Mouse (Mus musculus) ES-E14 (cell line): Measurements from ENCODE around the gene Csrnp1. TPM values are rescaled to one million over a fixed set of nuclear protein-coding genes. Genes with fewer than 3 reads are reported as not detected.

ENCODE experiments used
- DNase-seq: peaks from one replicate; pipeline ENCODE4 v3.0.0-alpha.2; 2013; ENCODE audit warnings: low read depth, low spot score
- H3K27ac ChIP-seq: 2 replicates; pipeline ENCODE4 v1.5.1; 2012; ENCODE audit warnings: low read depth, mild to moderate bottlenecking, low read length, moderate library complexity, mixed read lengths; ENCODE audit not compliant: poor library complexity, insufficient read depth, severe bottlenecking
- H3K36me3 ChIP-seq: 2 replicates; pipeline ENCODE4 v1.6.1; 2012; ENCODE audit warnings: mild to moderate bottlenecking, low read length, moderate library complexity, mixed read lengths; ENCODE audit not compliant: control insufficient read depth, poor library complexity, insufficient read depth, severe bottlenecking
- H3K4me1 ChIP-seq, 2 experiments: fragments of 150-350 bp in 1 of 2; sonication (generic) in 1 of 2; 2 replicates each; pipeline ENCODE4 v1.6.1; 2012; ENCODE audit warnings: low read length in 2 of 2, mild to moderate bottlenecking in 1 of 2, mixed read lengths in 1 of 2; ENCODE audit not compliant: control insufficient read depth in 2 of 2, insufficient read depth in 2 of 2, poor library complexity in 1 of 2
- H3K4me3 ChIP-seq, 2 experiments: fragments of 150-350 bp in 1 of 2; sonication (generic) in 1 of 2; 2 replicates each; pipeline ENCODE4 v1.5.1; 2012; ENCODE audit warnings: low read length in 2 of 2, low read depth in 1 of 2, mild to moderate bottlenecking in 1 of 2, mixed read lengths in 1 of 2; ENCODE audit not compliant: insufficient read depth in 1 of 2, poor library complexity in 1 of 2, severe bottlenecking in 1 of 2
- H3K9ac ChIP-seq: 2 replicates; pipeline ENCODE4 v1.6.1; 2012; ENCODE audit warnings: low read depth, mild to moderate bottlenecking, low read length, mixed read lengths; ENCODE audit not compliant: poor library complexity, insufficient read depth, severe bottlenecking
- H3K9me3 ChIP-seq: fragments of 150-350 bp; sonication (generic); 2 replicates; pipeline ENCODE4 v1.6.1; 2012; ENCODE audit warnings: low read depth, mild to moderate bottlenecking, low read length; ENCODE audit not compliant: control insufficient read depth, insufficient read depth
- CHD2 ChIP-seq: IDR thresholded peaks from 2 replicates; pipeline ENCODE4 v1.6.1; 2014; ENCODE audit warnings: mild to moderate bottlenecking, low read depth, low read length, inconsistent platforms
- HCFC1 ChIP-seq: IDR thresholded peaks from 2 replicates; pipeline ENCODE4 v1.6.1; 2012; ENCODE audit warnings: low read length, inconsistent platforms, borderline replicate concordance; ENCODE audit not compliant: insufficient read depth
- MAFK ChIP-seq: IDR thresholded peaks from 2 replicates; pipeline ENCODE4 v1.6.1; 2014; ENCODE audit warnings: mild to moderate bottlenecking, low read depth, low read length, inconsistent platforms; ENCODE audit not compliant: insufficient read depth
- ZC3H11A ChIP-seq: IDR thresholded peaks from 2 replicates; pipeline ENCODE4 v1.6.1; 2012; ENCODE audit warnings: low read depth, mild to moderate bottlenecking, inconsistent platforms, low read length, borderline replicate concordance
- ZNF384 ChIP-seq: IDR thresholded peaks from 2 replicates; pipeline ENCODE4 v1.6.1; 2012; ENCODE audit warnings: low read depth, low read length, inconsistent platforms
- in situ Hi-C, 2 experiments: fragments of 600-800 bp; cut with MboI; formaldehyde crosslinking; loops; one replicate each; pipeline ENCODE4 v1.15.1; 2025; ENCODE audit warnings: low sequenced_read_pairs in 2 of 2, inconsistent platforms in 1 of 2; ENCODE audit not compliant: unreplicated experiment in 2 of 2
- total RNA-seq: library from RNA; depleted of rRNA; stranded (reverse); fragments of 300-350 nt; gene quantifications from 2 replicates; pipeline ENCODE4 v1.2.3, GENCODE M21; 2012; rRNA removed

Csrnp1 gene
- total RNA-seq, 1 experiment = 57.8 TPM

DNA sequence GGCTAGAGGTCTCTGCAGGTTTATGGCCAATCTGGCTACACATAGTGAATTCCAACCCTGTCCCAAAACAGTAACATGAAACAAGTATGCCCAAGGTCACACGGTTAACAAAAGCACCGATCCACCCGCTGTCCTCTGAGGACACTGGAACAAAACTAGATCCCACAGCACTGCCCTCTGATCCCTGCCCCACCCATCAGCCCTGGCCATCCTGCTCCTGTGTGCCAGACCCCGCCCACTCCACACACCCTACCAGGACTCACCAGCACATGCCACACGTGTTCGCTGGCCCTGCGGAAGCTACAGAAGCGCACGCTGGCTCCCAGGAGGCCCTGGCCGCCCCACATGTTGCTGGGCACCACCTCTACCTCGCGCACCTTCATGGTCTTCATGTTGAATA lies 52.1 kb downstream of the Csrnp1 start:
- Histone ChIP-seq H3K4me3 (no peak overlapping the region), H3K9ac (no peak overlapping the region), H3K4me1 (peaks cover 2 to 11% of the 10 kb centered on the region in 2 experiments; a peak in 2 of 4 replicates), H3K9me3 (no peaks in the 10 kb centered on the region), H3K36me3 (peaks cover 33% of the 10 kb centered on the region), H3K27ac (no peak overlapping the region)
- TF ChIP-seq ZC3H11A (no peak), MAFK (no peak), ZNF384 (no peak), CHD2 (no peak), HCFC1 (no peak)
- DNase-seq = no peak
- in situ Hi-C loops = no loop called here

DNA sequence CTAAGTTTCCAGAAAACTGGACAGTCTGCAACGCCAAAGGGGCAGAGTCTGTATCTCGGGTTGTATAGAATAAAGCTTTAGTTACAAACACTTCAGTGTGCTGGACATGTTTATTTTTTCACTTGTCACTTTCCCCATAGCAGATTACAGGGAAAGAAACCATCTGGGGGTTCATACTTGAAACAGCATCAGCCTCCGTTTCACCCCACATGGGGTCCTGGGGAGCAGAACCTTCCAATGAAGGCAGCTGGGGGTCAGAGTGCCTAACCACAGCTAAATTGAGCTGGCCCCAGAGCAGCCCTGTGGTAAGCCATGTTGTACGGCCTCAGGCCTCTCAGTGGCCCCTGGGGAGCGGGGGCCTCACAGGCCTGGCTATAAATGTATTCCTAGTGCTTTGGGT lies 58.0 kb downstream of the Csrnp1 start:
- no peak for DNase-seq
- H3K9ac ChIP-seq = no peak overlapping the region
- no peak overlapping the region for H3K4me3 ChIP-seq
- no peaks in the 10 kb centered on the region for H3K9me3 ChIP-seq
- H3K36me3 ChIP-seq = peaks cover 64% of the 10 kb centered on the region
- H3K27ac ChIP-seq = no peak overlapping the region
- in situ Hi-C loops = no loop called here
- TF ChIP-seq ZC3H11A (no peak), HCFC1 (no peak), MAFK (no peak), ZNF384 (no peak), CHD2 (no peak)
- no peaks in the 10 kb centered on the region for H3K4me1 ChIP-seq

DNA sequence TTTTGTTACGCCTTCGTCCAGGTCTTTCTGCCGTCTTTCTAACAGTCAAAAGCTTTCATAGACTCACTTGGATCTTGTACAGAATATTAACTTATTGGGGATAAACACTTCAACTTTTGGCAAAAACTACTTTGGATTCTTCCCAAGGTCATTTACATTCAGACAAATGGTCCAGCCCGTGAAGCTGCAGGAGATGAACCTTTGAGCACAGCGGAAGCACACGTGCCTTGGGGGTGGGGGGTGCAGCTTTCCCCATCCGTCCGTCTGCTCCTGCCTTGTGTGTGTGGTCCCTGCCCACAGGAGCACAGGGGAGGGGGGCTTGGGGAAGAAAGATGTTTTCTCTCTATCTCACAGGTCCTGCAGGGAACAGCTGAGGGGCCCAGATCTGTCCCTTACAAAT lies 58.7 kb downstream of the Csrnp1 start:
- no peaks in the 10 kb centered on the region for H3K4me1 ChIP-seq
- in situ Hi-C loops = no loop called here
- no peak overlapping the region for H3K9ac ChIP-seq
- no peak for DNase-seq
- no peak overlapping the region for H3K27ac ChIP-seq
- TF ChIP-seq ZNF384 (no peak), MAFK (no peak)
- H3K4me3 ChIP-seq = no peak overlapping the region
- no peaks in the 10 kb centered on the region for H3K9me3 ChIP-seq
- peaks cover 63% of the 10 kb centered on the region for H3K36me3 ChIP-seq

DNA sequence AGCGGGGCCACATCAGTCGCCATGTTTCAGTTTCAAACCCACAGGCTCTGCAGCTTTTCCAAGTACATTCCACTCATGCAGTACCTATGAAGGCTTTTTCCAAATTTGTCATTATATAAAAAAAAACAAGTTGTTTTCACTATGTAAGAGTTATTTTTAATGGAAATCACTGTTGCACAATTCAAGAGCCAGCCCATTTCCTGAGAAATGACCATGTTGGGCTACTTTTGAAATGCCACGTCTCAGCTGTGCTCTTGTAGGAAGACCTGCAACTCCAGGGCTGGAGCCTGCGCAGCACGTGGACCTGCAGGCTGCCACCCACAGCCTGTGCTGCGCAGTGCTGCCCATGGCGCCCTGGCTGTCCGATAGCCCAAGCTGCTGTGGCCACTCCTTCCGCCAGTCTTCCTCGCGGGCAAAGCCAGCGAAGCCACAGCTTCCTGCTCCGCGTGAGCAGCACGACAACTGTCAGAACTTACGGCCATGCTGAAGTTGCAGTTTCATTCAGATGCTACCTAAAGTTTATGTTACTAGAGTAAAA lies 59.3 kb downstream of the Csrnp1 start:
- Histone ChIP-seq H3K9ac (no peak overlapping the region), H3K9me3 (no peaks in the 10 kb centered on the region), H3K27ac (no peak overlapping the region), H3K4me1 (no peaks in the 10 kb centered on the region), H3K36me3 (peaks cover 65% of the 10 kb centered on the region), H3K4me3 (no peak overlapping the region)
- in situ Hi-C loops = no loop called here
- no peak for TF ChIP-seq MAFK
- TF ChIP-seq ZC3H11A = no peak
- TF ChIP-seq CHD2 = no peak
- TF ChIP-seq ZNF384 = no peak
- TF ChIP-seq HCFC1 = no peak
- DNase-seq = no peak

DNA sequence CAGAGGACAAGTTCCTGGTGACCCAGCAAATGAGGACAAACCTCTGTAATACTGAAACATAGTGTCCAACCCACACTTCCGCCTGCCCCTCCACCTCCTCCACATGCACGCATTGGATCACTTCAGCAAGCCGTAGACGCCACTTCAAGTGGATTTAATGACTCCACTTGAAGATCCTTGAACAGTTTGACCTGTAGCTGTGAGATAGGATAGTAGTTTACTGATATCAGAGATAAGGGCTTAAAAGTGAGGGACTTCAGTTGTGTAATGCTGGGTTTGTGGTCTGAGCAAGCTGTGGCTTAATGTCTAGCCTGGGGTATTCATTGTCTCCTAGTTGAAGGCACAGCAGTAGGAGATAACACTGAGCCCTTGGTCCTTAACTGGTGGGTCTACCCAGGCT lies 61.0 kb downstream of the Csrnp1 start:
- in situ Hi-C loops = no loop called here
- H3K9me3 ChIP-seq = no peaks in the 10 kb centered on the region
- no peak overlapping the region for H3K4me3 ChIP-seq
- TF ChIP-seq CHD2 (no peak), ZC3H11A (no peak), HCFC1 (no peak), ZNF384 (no peak)
- no peak overlapping the region for H3K9ac ChIP-seq
- no peak overlapping the region for H3K27ac ChIP-seq
- no peaks in the 10 kb centered on the region for H3K4me1 ChIP-seq
- peaks cover 60% of the 10 kb centered on the region for H3K36me3 ChIP-seq
- DNase-seq = no peak

Other genes with a start within 250 kb of the Csrnp1 start
- gene Scn11a, start 159.2 kb downstream of the Csrnp1 start, total RNA-seq = 0.11 and 0.18 TPM in 2 replicates
- gene Wdr48, start 89.8 kb downstream of the Csrnp1 start, total RNA-seq = 33.8 and 35.3 TPM in 2 replicates
- 16.8 and 21.5 TPM in 2 replicates for gene Gorasp1, start 47.1 kb downstream of the Csrnp1 start, total RNA-seq
- gene Ttc21a, start 47.1 kb downstream of the Csrnp1 start, total RNA-seq = 0.40 and 0.79 TPM in 2 replicates
- 0.05 and 0.13 TPM in 2 replicates for gene Xirp1, start 38.9 kb upstream of the Csrnp1 start, total RNA-seq
- 0.09 TPM in 1 of 2 replicates, not detected in the other for gene Cx3cr1, start 85.2 kb upstream of the Csrnp1 start, total RNA-seq
- gene Ccr8, start 107.5 kb upstream of the Csrnp1 start, total RNA-seq = 0.40 and 1.3 TPM in 2 replicates
- gene Slc25a38, start 125.7 kb upstream of the Csrnp1 start, total RNA-seq = 37.4 and 39.5 TPM in 2 replicates
- gene Rpsa, start 143.0 kb upstream of the Csrnp1 start, total RNA-seq = 2,665 and 2,882 TPM in 2 replicates
- 2.7 and 5.4 TPM in 2 replicates for gene Mobp, start 165.0 kb upstream of the Csrnp1 start, total RNA-seq